Mouse (Mus musculus): ENCODE data around the gene Cmtm2b. TPM values are rescaled to one million over a fixed set of nuclear protein-coding genes. Genes with fewer than 3 reads are reported as not detected.
A peak's percentile ranks its signal among the peaks of the same experiment; 100 is the strongest.

Gene Cmtm2b
- total RNA-seq, 1 experiment = not detected

GRCm38 (mm10) chr8:104341106-104341561 is 19.1 kb downstream of the Cmtm2b start:
- H3K9ac ChIP-seq (ENCODE audit: insufficient read depth, low read depth, low read length, poor library complexity, severe bottlenecking) = peak overlapping the region; percentile 63
- in situ Hi-C loops (cut with MboI; ENCODE audit: low sequenced_read_pairs in 2 of 2, unreplicated experiment in 2 of 2) = no loop called here
- H3K4me3 ChIP-seq (ENCODE audit: insufficient read depth in 1 of 2, low read depth in 1 of 2, low read length in 2 of 2, poor library complexity in 1 of 2, severe bottlenecking in 1 of 2) = peak overlapping the region; percentile 59 to 72
- no peaks in the 10 kb centered on the region for H3K9me3 ChIP-seq (ENCODE audit: control insufficient read depth, insufficient read depth, low read depth, low read length)
- no peak overlapping the region for H3K27ac ChIP-seq (ENCODE audit: insufficient read depth, low read depth, low read length, poor library complexity, severe bottlenecking)
- H3K36me3 ChIP-seq (ENCODE audit: control insufficient read depth, insufficient read depth, low read length, poor library complexity, severe bottlenecking) = no peaks in the 10 kb centered on the region
- H3K4me1 ChIP-seq (ENCODE audit: control insufficient read depth in 2 of 2, insufficient read depth in 2 of 2, low read length in 2 of 2, poor library complexity in 1 of 2) = peaks cover 0 to 13% of the 10 kb centered on the region in 2 experiments; a peak in 2 of 4 replicates
- no peak for TF ChIP-seq HCFC1 (IDR thresholded peaks at IDR 0.05; ENCODE audit: borderline replicate concordance, insufficient read depth, low read length)
- TF ChIP-seq MAFK (IDR thresholded peaks at IDR 0.05; ENCODE audit: insufficient read depth, low read depth, low read length) = no peak
- TF ChIP-seq ZC3H11A (IDR thresholded peaks at IDR 0.05; ENCODE audit: borderline replicate concordance, low read depth, low read length) = no peak
- TF ChIP-seq CHD2 (IDR thresholded peaks at IDR 0.05; ENCODE audit: low read depth, low read length) = no peak
- no peak for TF ChIP-seq ZNF384 (IDR thresholded peaks at IDR 0.05; ENCODE audit: low read depth, low read length)
- peak; percentile 69 for DNase-seq (ENCODE audit: low read depth, low spot score)

DNA sequence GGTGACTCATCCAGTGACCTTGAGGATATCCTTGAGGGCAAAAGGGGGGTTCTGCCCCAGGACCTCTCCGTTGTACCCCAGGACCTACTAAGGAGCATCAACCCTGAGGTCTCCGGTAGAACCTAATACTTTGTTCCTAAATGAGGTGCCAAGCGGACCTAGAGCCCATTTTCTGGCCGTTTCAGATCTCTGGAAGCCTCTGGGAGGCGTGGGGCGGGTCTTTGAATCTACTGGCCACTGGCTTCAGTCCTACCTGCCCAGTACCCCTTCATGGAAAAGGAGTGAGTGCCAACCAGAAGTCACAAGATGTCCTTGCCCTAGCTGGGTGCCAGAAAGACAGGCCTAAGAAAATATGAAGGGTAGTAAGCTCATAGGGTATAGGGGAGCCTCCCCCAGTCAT is 19.6 kb downstream of the Cmtm2b start:
- no peaks in the 10 kb centered on the region for H3K9me3 ChIP-seq (ENCODE audit: control insufficient read depth, insufficient read depth, low read depth, low read length)
- in situ Hi-C loops (cut with MboI; ENCODE audit: low sequenced_read_pairs in 2 of 2, unreplicated experiment in 2 of 2) = no loop called here
- DNase-seq (ENCODE audit: low read depth, low spot score) = no peak
- H3K9ac ChIP-seq (ENCODE audit: insufficient read depth, low read depth, low read length, poor library complexity, severe bottlenecking) = no peak overlapping the region
- H3K36me3 ChIP-seq (ENCODE audit: control insufficient read depth, insufficient read depth, low read length, poor library complexity, severe bottlenecking) = no peaks in the 10 kb centered on the region
- peak overlapping the region; percentile 59 to 72; a peak in 3 of 4 replicates for H3K4me3 ChIP-seq (ENCODE audit: insufficient read depth in 1 of 2, low read depth in 1 of 2, low read length in 2 of 2, poor library complexity in 1 of 2, severe bottlenecking in 1 of 2)
- H3K27ac ChIP-seq (ENCODE audit: insufficient read depth, low read depth, low read length, poor library complexity, severe bottlenecking) = no peak overlapping the region
- peaks cover 0 to 13% of the 10 kb centered on the region in 2 experiments; a peak in 2 of 4 replicates for H3K4me1 ChIP-seq (ENCODE audit: control insufficient read depth in 2 of 2, insufficient read depth in 2 of 2, low read length in 2 of 2, poor library complexity in 1 of 2)
- TF ChIP-seq ZNF384 (IDR thresholded peaks at IDR 0.05; ENCODE audit: low read depth, low read length) (no peak), MAFK (IDR thresholded peaks at IDR 0.05; ENCODE audit: insufficient read depth, low read depth, low read length) (no peak), HCFC1 (IDR thresholded peaks at IDR 0.05; ENCODE audit: borderline replicate concordance, insufficient read depth, low read length) (no peak), CHD2 (IDR thresholded peaks at IDR 0.05; ENCODE audit: low read depth, low read length) (no peak), ZC3H11A (IDR thresholded peaks at IDR 0.05; ENCODE audit: borderline replicate concordance, low read depth, low read length) (no peak)

GRCm38 (mm10) chr8:104342426-104342825 is 20.4 kb downstream of the Cmtm2b start:
- in situ Hi-C loops (cut with MboI; ENCODE audit: low sequenced_read_pairs in 2 of 2, unreplicated experiment in 2 of 2) = no loop called here
- Histone ChIP-seq H3K9me3 (ENCODE audit: control insufficient read depth, insufficient read depth, low read depth, low read length) (no peaks in the 10 kb centered on the region), H3K27ac (ENCODE audit: insufficient read depth, low read depth, low read length, poor library complexity, severe bottlenecking) (no peak overlapping the region), H3K9ac (ENCODE audit: insufficient read depth, low read depth, low read length, poor library complexity, severe bottlenecking) (no peak overlapping the region), H3K4me3 (ENCODE audit: insufficient read depth in 1 of 2, low read depth in 1 of 2, low read length in 2 of 2, poor library complexity in 1 of 2, severe bottlenecking in 1 of 2) (no peak overlapping the region), H3K4me1 (ENCODE audit: control insufficient read depth in 2 of 2, insufficient read depth in 2 of 2, low read length in 2 of 2, poor library complexity in 1 of 2) (peaks cover 0 to 15% of the 10 kb centered on the region in 2 experiments; a peak in 2 of 4 replicates), H3K36me3 (ENCODE audit: control insufficient read depth, insufficient read depth, low read length, poor library complexity, severe bottlenecking) (no peaks in the 10 kb centered on the region)
- TF ChIP-seq CHD2 (IDR thresholded peaks at IDR 0.05; ENCODE audit: low read depth, low read length) = no peak
- TF ChIP-seq HCFC1 (IDR thresholded peaks at IDR 0.05; ENCODE audit: borderline replicate concordance, insufficient read depth, low read length) = no peak
- no peak for TF ChIP-seq ZC3H11A (IDR thresholded peaks at IDR 0.05; ENCODE audit: borderline replicate concordance, low read depth, low read length)
- TF ChIP-seq MAFK (IDR thresholded peaks at IDR 0.05; ENCODE audit: insufficient read depth, low read depth, low read length) = no peak
- no peak for TF ChIP-seq ZNF384 (IDR thresholded peaks at IDR 0.05; ENCODE audit: low read depth, low read length)
- DNase-seq (ENCODE audit: low read depth, low spot score) = no peak

- Histone ChIP-seq H3K27ac (ENCODE audit: insufficient read depth, low read depth, low read length, poor library complexity, severe bottlenecking) (no peak overlapping the region), H3K9me3 (ENCODE audit: control insufficient read depth, insufficient read depth, low read depth, low read length) (no peaks in the 10 kb centered on the region), H3K4me1 (ENCODE audit: control insufficient read depth in 2 of 2, insufficient read depth in 2 of 2, low read length in 2 of 2, poor library complexity in 1 of 2) (peaks cover 0 to 15% of the 10 kb centered on the region in 2 experiments; a peak in 2 of 4 replicates), H3K4me3 (ENCODE audit: insufficient read depth in 1 of 2, low read depth in 1 of 2, low read length in 2 of 2, poor library complexity in 1 of 2, severe bottlenecking in 1 of 2) (no peak overlapping the region), H3K9ac (ENCODE audit: insufficient read depth, low read depth, low read length, poor library complexity, severe bottlenecking) (no peak overlapping the region), H3K36me3 (ENCODE audit: control insufficient read depth, insufficient read depth, low read length, poor library complexity, severe bottlenecking) (peaks cover 5% of the 10 kb centered on the region; the same call in 1 of the 2 replicates)
- in situ Hi-C loops (cut with MboI; ENCODE audit: low sequenced_read_pairs in 2 of 2, unreplicated experiment in 2 of 2) = no loop called here
- DNase-seq (ENCODE audit: low read depth, low spot score) = peak; percentile 81
- TF ChIP-seq HCFC1 (IDR thresholded peaks at IDR 0.05; ENCODE audit: borderline replicate concordance, insufficient read depth, low read length) (no peak), ZC3H11A (IDR thresholded peaks at IDR 0.05; ENCODE audit: borderline replicate concordance, low read depth, low read length) (peak; percentile 56; the same call in 1 of the 2 replicates)
Observed at GRCm38 (mm10) chr8:104343957-104344356, 21.9 kb downstream of the Cmtm2b start.

- peaks cover 5% of the 10 kb centered on the region; the same call in 1 of the 2 replicates for H3K36me3 ChIP-seq (ENCODE audit: control insufficient read depth, insufficient read depth, low read length, poor library complexity, severe bottlenecking)
- TF ChIP-seq ZNF384 (IDR thresholded peaks at IDR 0.05; ENCODE audit: low read depth, low read length) = no peak
- no peak for TF ChIP-seq MAFK (IDR thresholded peaks at IDR 0.05; ENCODE audit: insufficient read depth, low read depth, low read length)
- no peak for TF ChIP-seq ZC3H11A (IDR thresholded peaks at IDR 0.05; ENCODE audit: borderline replicate concordance, low read depth, low read length)
- no peak for TF ChIP-seq CHD2 (IDR thresholded peaks at IDR 0.05; ENCODE audit: low read depth, low read length)
- TF ChIP-seq HCFC1 (IDR thresholded peaks at IDR 0.05; ENCODE audit: borderline replicate concordance, insufficient read depth, low read length) = no peak
- no peak for DNase-seq (ENCODE audit: low read depth, low spot score)
- H3K9ac ChIP-seq (ENCODE audit: insufficient read depth, low read depth, low read length, poor library complexity, severe bottlenecking) = no peak overlapping the region
- H3K9me3 ChIP-seq (ENCODE audit: control insufficient read depth, insufficient read depth, low read depth, low read length) = no peaks in the 10 kb centered on the region
- peaks cover 0 to 14% of the 10 kb centered on the region in 2 experiments; a peak in 2 of 4 replicates for H3K4me1 ChIP-seq (ENCODE audit: control insufficient read depth in 2 of 2, insufficient read depth in 2 of 2, low read length in 2 of 2, poor library complexity in 1 of 2)
- H3K4me3 ChIP-seq (ENCODE audit: insufficient read depth in 1 of 2, low read depth in 1 of 2, low read length in 2 of 2, poor library complexity in 1 of 2, severe bottlenecking in 1 of 2) = no peak overlapping the region
- in situ Hi-C loops (cut with MboI; ENCODE audit: low sequenced_read_pairs in 2 of 2, unreplicated experiment in 2 of 2) = no loop called here
- H3K27ac ChIP-seq (ENCODE audit: insufficient read depth, low read depth, low read length, poor library complexity, severe bottlenecking) = no peak overlapping the region
Observed at GRCm38 (mm10) chr8:104344622-104345021, 22.6 kb downstream of the Cmtm2b start.
